Mouse (Mus musculus): ENCODE measurements around the gene Tmem178. TPM values are rescaled to one million over a fixed set of nuclear protein-coding genes. Genes with fewer than 3 reads are reported as not detected.
A peak's percentile ranks its signal among the peaks of the same experiment; 100 is the strongest.

Gene Tmem178
- polyA plus RNA-seq, 1 experiment from 2014 or later, result 4.3 TPM

DNA sequence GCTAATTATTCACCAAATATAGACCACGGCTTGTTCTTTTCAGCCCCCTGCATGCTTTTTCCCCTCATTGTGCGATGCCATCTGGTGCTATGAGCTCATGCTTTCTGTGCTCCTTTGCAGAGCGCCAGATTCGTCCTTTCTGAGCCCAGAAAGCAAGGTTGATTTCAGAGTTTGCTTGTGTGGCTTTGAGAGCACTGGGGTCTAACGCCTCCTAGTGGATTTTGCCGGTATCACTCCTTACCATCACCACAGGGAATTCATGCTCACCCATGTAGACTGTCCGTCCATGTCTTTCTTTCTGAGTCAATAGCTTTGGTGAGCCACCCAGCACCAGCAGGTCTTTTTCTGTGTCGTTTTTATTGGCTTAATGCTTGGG is 38.0 kb downstream of the Tmem178 start:
- H3K9ac ChIP-seq (replicated peaks; ENCODE audit: low read length), result no peak overlapping the region
- ATAC-seq (replicated peaks; ENCODE audit: insufficient number of reproducible peaks, low FRiP score, low TSS enrichment, low read depth) (no peak), DNase-seq (ENCODE audit: low spot score) (peak; percentile 85)
- 12% methylated on average over 8 of the region's 8 CpGs for WGBS
- H3K27me3 ChIP-seq (ENCODE audit: control insufficient read depth, insufficient read depth, low read length), result no peaks in the 10 kb centered on the region
- no peak overlapping the region for H3K27ac ChIP-seq (replicated peaks; ENCODE audit: low read depth, low read length)
- H3K4me1 ChIP-seq (ENCODE audit: control insufficient read depth, insufficient read depth, low read length), result no peaks in the 10 kb centered on the region
- no peaks in the 10 kb centered on the region for H3K36me3 ChIP-seq (replicated peaks; ENCODE audit: control insufficient read depth, insufficient read depth, low read depth, low read length)
- H3K4me2 ChIP-seq (ENCODE audit: low read depth, low read length), result no peak overlapping the region
- no peaks in the 10 kb centered on the region for H3K9me3 ChIP-seq (replicated peaks; ENCODE audit: control insufficient read depth, low read length)
- H3K4me3 ChIP-seq (ENCODE audit: low read depth, low read length), result no peak overlapping the region

DNA sequence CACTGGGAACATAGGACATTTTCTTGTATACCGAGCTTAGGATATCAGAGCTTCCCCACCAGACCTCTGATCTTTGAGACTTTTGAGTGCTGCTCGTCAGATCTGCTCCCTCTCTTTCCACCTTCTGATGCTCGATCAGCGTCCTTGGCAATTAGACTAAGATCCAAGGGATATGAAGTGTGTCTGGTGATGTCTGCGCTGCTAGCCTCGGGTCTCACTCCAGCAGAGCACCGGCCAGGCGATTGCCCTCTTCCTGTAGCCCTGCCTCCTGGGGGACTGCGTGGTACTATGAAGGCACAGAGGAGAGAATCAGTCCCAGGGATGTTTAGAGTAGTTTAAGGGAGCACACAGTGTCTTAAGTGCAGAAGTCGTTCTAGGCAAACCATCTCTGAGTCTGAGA is 38.5 kb downstream of the Tmem178 start:
- no peak overlapping the region for H3K4me2 ChIP-seq (ENCODE audit: low read depth, low read length)
- no peak for DNase-seq (ENCODE audit: low spot score)
- no peak for ATAC-seq (replicated peaks; ENCODE audit: insufficient number of reproducible peaks, low FRiP score, low TSS enrichment, low read depth)
- H3K27me3 ChIP-seq (ENCODE audit: control insufficient read depth, insufficient read depth, low read length), result no peaks in the 10 kb centered on the region
- H3K4me3 ChIP-seq (ENCODE audit: low read depth, low read length), result no peak overlapping the region
- no peak overlapping the region for H3K9ac ChIP-seq (replicated peaks; ENCODE audit: low read length)
- no peaks in the 10 kb centered on the region for H3K9me3 ChIP-seq (replicated peaks; ENCODE audit: control insufficient read depth, low read length)
- H3K36me3 ChIP-seq (replicated peaks; ENCODE audit: control insufficient read depth, insufficient read depth, low read depth, low read length), result no peaks in the 10 kb centered on the region
- H3K4me1 ChIP-seq (ENCODE audit: control insufficient read depth, insufficient read depth, low read length), result no peaks in the 10 kb centered on the region
- 78% methylated on average over 10 of the region's 10 CpGs for WGBS
- H3K27ac ChIP-seq (replicated peaks; ENCODE audit: low read depth, low read length), result no peak overlapping the region

DNA sequence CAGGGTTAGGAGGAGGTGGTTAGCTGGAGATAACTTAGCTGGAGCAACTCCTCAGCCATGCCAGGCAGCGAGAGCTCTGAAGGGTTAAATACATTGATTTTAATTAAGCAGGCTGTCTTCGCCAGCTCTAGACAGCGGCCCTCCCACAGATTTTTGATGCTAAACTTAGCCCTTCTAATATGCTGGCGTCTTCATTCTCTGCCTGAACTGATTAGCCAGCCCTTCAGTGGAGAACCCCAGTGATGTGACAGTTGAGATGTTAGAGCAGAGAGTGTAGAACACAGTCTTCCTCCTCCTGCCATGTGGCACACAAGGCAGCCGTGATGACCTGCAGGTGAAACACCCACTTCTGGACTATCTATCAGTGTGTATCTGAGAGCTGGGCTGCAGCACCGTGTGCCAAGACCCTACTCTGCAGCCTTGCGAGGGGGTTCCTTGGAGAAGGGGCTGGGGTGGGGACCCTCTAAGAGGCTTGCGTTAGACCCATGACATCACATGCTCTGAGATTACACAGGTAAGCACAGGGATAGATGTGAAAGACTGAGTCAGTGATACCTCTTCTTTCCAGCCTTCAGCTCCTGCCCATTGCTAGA is 47.2 kb downstream of the Tmem178 start:
- H3K27me3 ChIP-seq (ENCODE audit: control insufficient read depth, insufficient read depth, low read length), result no peaks in the 10 kb centered on the region
- H3K4me2 ChIP-seq (ENCODE audit: low read depth, low read length), result no peak overlapping the region
- H3K9me3 ChIP-seq (replicated peaks; ENCODE audit: control insufficient read depth, low read length), result no peaks in the 10 kb centered on the region
- no peaks in the 10 kb centered on the region for H3K4me1 ChIP-seq (ENCODE audit: control insufficient read depth, insufficient read depth, low read length)
- no peak for ATAC-seq (replicated peaks; ENCODE audit: insufficient number of reproducible peaks, low FRiP score, low TSS enrichment, low read depth)
- 81% methylated on average over 8 of the region's 8 CpGs for WGBS
- no peaks in the 10 kb centered on the region for H3K36me3 ChIP-seq (replicated peaks; ENCODE audit: control insufficient read depth, insufficient read depth, low read depth, low read length)
- no peak overlapping the region for H3K27ac ChIP-seq (replicated peaks; ENCODE audit: low read depth, low read length)
- H3K4me3 ChIP-seq (ENCODE audit: low read depth, low read length), result no peak overlapping the region
- no peak overlapping the region for H3K9ac ChIP-seq (replicated peaks; ENCODE audit: low read length)
- no peak for DNase-seq (ENCODE audit: low spot score)

DNA sequence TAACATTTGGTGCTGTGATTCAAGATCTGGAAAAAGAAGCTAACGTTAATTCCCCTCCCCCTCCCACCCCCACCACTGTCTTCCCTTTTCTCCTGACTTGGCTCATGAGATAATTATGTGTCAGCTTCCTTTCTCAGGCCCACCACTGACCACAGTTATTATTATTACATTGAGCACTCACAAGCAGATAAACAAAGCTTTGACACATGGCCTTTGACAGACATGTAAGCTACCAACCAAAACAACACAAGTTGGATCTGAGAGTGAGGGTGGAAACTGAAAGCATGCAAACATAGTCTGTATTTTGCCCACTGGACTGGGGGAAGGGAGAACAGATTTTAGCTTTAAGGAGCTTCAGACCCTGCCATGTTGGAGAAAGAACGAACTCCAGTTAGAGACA is 52.8 kb downstream of the Tmem178 start:
- Histone ChIP-seq H3K27me3 (ENCODE audit: control insufficient read depth, insufficient read depth, low read length) (no peaks in the 10 kb centered on the region), H3K9me3 (replicated peaks; ENCODE audit: control insufficient read depth, low read length) (no peaks in the 10 kb centered on the region), H3K9ac (replicated peaks; ENCODE audit: low read length) (no peak overlapping the region), H3K27ac (replicated peaks; ENCODE audit: low read depth, low read length) (no peak overlapping the region), H3K36me3 (replicated peaks; ENCODE audit: control insufficient read depth, insufficient read depth, low read depth, low read length) (no peaks in the 10 kb centered on the region), H3K4me2 (ENCODE audit: low read depth, low read length) (no peak overlapping the region), H3K4me3 (ENCODE audit: low read depth, low read length) (no peak overlapping the region), H3K4me1 (ENCODE audit: control insufficient read depth, insufficient read depth, low read length) (no peaks in the 10 kb centered on the region)
- WGBS, result 82% methylated on average over 2 of the region's 2 CpGs
- ATAC-seq (replicated peaks; ENCODE audit: insufficient number of reproducible peaks, low FRiP score, low TSS enrichment, low read depth) (no peak), DNase-seq (ENCODE audit: low spot score) (no peak)

DNA sequence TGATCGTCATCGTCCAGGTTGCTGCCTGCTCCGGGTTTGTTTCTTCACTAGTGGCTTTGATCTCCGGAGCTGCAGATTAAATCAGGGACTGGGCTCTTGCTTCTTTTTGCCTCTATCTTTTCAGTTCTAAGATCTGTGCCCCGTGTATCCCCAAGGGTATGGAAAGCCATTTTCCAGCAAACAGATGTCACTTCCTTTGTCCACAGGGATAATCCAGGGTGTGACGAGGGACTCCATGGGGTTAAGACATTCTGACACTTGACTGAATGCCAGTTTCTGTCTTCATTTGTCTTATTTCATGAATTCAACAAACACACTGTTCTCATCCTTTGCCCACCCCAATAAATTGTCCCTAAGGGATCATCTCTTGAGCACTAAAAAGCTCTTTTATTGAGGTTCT is 54.5 kb downstream of the Tmem178 start:
- ATAC-seq (replicated peaks; ENCODE audit: insufficient number of reproducible peaks, low FRiP score, low TSS enrichment, low read depth), result no peak
- Histone ChIP-seq H3K4me2 (ENCODE audit: low read depth, low read length) (no peak overlapping the region), H3K9me3 (replicated peaks; ENCODE audit: control insufficient read depth, low read length) (no peaks in the 10 kb centered on the region), H3K4me3 (ENCODE audit: low read depth, low read length) (no peak overlapping the region), H3K4me1 (ENCODE audit: control insufficient read depth, insufficient read depth, low read length) (no peaks in the 10 kb centered on the region), H3K27me3 (ENCODE audit: control insufficient read depth, insufficient read depth, low read length) (no peaks in the 10 kb centered on the region), H3K9ac (replicated peaks; ENCODE audit: low read length) (no peak overlapping the region), H3K27ac (replicated peaks; ENCODE audit: low read depth, low read length) (no peak overlapping the region), H3K36me3 (replicated peaks; ENCODE audit: control insufficient read depth, insufficient read depth, low read depth, low read length) (no peaks in the 10 kb centered on the region)
- WGBS, result 49% methylated on average over 6 of the region's 6 CpGs
- no peak for DNase-seq (ENCODE audit: low spot score)

DNA sequence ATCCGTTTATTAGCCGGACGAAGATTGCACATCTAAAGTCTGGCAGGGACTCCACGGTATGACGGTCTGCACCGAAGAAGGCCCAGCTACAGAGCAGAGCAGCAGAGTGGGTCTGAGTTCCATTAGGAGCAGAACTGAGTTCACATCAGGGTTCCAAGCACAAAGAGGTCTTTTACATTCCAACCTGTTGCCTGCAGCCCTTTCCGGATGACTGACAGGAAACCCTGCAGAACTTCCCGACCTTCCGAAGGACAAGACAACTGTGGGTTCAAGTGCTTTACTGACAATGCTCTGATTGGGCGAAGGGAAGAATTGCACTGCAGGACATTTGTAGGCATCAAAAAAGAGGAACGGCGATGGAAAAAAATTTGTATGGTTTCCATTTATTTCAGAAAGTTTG is 56.6 kb downstream of the Tmem178 start:
- H3K9ac ChIP-seq (replicated peaks; ENCODE audit: low read length), result no peak overlapping the region
- H3K4me2 ChIP-seq (ENCODE audit: low read depth, low read length), result no peak overlapping the region
- H3K36me3 ChIP-seq (replicated peaks; ENCODE audit: control insufficient read depth, insufficient read depth, low read depth, low read length), result no peaks in the 10 kb centered on the region
- H3K4me1 ChIP-seq (ENCODE audit: control insufficient read depth, insufficient read depth, low read length), result no peaks in the 10 kb centered on the region
- no peaks in the 10 kb centered on the region for H3K9me3 ChIP-seq (replicated peaks; ENCODE audit: control insufficient read depth, low read length)
- 45% methylated on average over 12 of the region's 12 CpGs for WGBS
- H3K27ac ChIP-seq (replicated peaks; ENCODE audit: low read depth, low read length), result no peak overlapping the region
- H3K27me3 ChIP-seq (ENCODE audit: control insufficient read depth, insufficient read depth, low read length), result no peaks in the 10 kb centered on the region
- DNase-seq (ENCODE audit: low spot score) (no peak), ATAC-seq (replicated peaks; ENCODE audit: insufficient number of reproducible peaks, low FRiP score, low TSS enrichment, low read depth) (no peak)
- H3K4me3 ChIP-seq (ENCODE audit: low read depth, low read length), result no peak overlapping the region

DNA sequence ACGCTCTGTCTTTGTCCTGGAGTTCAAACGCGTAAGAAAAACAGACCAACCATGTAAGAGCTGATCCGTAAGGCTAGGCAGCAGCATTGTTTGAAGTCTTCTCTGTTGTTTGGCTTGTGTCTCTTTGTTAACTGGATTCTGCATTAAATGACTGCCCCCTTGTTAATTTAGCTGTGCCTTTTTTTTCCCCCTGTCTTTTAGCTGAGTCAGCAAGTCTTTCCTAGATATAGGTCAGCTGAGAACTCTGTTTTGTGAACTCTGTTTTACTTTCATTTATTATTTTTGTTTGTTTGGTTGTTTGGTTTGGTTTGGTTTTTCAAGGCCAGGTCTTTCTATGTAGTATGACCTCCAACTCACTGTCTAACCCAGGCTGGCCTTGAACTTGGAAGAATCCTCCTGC is 57.2 kb downstream of the Tmem178 start:
- Histone ChIP-seq H3K27ac (replicated peaks; ENCODE audit: low read depth, low read length) (no peak overlapping the region), H3K36me3 (replicated peaks; ENCODE audit: control insufficient read depth, insufficient read depth, low read depth, low read length) (no peaks in the 10 kb centered on the region), H3K4me2 (ENCODE audit: low read depth, low read length) (no peak overlapping the region), H3K4me3 (ENCODE audit: low read depth, low read length) (no peak overlapping the region), H3K9me3 (replicated peaks; ENCODE audit: control insufficient read depth, low read length) (no peaks in the 10 kb centered on the region), H3K4me1 (ENCODE audit: control insufficient read depth, insufficient read depth, low read length) (no peaks in the 10 kb centered on the region), H3K27me3 (ENCODE audit: control insufficient read depth, insufficient read depth, low read length) (no peaks in the 10 kb centered on the region), H3K9ac (replicated peaks; ENCODE audit: low read length) (no peak overlapping the region)
- DNase-seq (ENCODE audit: low spot score), result no peak
- 75% methylated on average over 4 of the region's 4 CpGs for WGBS
- ATAC-seq (replicated peaks; ENCODE audit: insufficient number of reproducible peaks, low FRiP score, low TSS enrichment, low read depth), result no peak

DNA sequence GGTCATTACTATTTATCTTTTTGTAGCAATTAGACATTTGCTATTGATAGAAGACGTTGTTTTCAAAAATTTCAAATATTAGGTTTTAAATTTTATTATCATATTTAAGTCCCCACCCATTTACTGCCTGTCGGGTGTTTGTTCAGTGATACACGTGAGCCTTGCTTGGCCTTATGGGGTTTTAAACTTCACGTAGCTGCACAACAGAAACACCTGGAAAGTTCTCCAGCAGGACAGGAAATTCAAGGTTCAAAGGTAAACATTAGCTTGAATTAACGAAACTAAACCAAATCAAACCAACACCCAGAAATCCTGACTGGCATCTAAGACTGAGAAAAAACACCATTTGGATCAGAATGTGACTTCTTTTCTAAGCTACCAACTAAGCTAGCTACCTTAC is 57.7 kb downstream of the Tmem178 start:
- WGBS, result 61% methylated on average over 5 of the region's 5 CpGs

More for the DNA sequence above, 57.7 kb downstream of the Tmem178 start:
- Histone ChIP-seq H3K36me3 (replicated peaks; ENCODE audit: control insufficient read depth, insufficient read depth, low read depth, low read length) (no peaks in the 10 kb centered on the region), H3K27me3 (ENCODE audit: control insufficient read depth, insufficient read depth, low read length) (no peaks in the 10 kb centered on the region), H3K9ac (replicated peaks; ENCODE audit: low read length) (no peak overlapping the region), H3K4me3 (ENCODE audit: low read depth, low read length) (no peak overlapping the region), H3K9me3 (replicated peaks; ENCODE audit: control insufficient read depth, low read length) (no peaks in the 10 kb centered on the region), H3K4me1 (ENCODE audit: control insufficient read depth, insufficient read depth, low read length) (no peaks in the 10 kb centered on the region), H3K27ac (replicated peaks; ENCODE audit: low read depth, low read length) (no peak overlapping the region), H3K4me2 (ENCODE audit: low read depth, low read length) (no peak overlapping the region)
- ATAC-seq (replicated peaks; ENCODE audit: insufficient number of reproducible peaks, low FRiP score, low TSS enrichment, low read depth), result no peak
- no peak for DNase-seq (ENCODE audit: low spot score)
